Mouse (Mus musculus) erythroblast, embryonic 14.5 days (primary cell): ENCODE results near the gene Tnr. TPM values are rescaled to one million over a fixed set of nuclear protein-coding genes. Genes with fewer than 3 reads are reported as not detected.

ENCODE experiments used
- H3K27me3 ChIP-seq: 2 replicates; pipeline ENCODE4 v1.6.1; 2012; ENCODE audit warnings: inconsistent platforms; ENCODE audit not compliant: control insufficient read depth
- H3K36me3 ChIP-seq: 2 replicates; pipeline ENCODE4 v1.6.1; 2012; ENCODE audit warnings: mild to moderate bottlenecking, inconsistent platforms; ENCODE audit not compliant: control insufficient read depth
- H3K4me1 ChIP-seq: 2 replicates; pipeline ENCODE4 v1.6.1; 2012; ENCODE audit warnings: inconsistent platforms; ENCODE audit not compliant: control insufficient read depth
- H3K4me3 ChIP-seq: replicated peaks from 2 replicates; pipeline ENCODE3; 2012; ENCODE audit warnings: moderate library complexity, mild to moderate bottlenecking, inconsistent platforms
- H3K9me3 ChIP-seq: 2 replicates; pipeline ENCODE4 v1.6.1; 2012; ENCODE audit warnings: low read length, inconsistent platforms, mixed read lengths; ENCODE audit not compliant: control insufficient read depth
- GATA1 ChIP-seq: IDR thresholded peaks from 2 replicates; pipeline ENCODE4 v1.6.1; 2012; ENCODE audit warnings: low read length, inconsistent platforms, mixed read lengths
- TAL1 ChIP-seq: IDR thresholded peaks from 3 replicates; pipeline ENCODE4 v1.6.1; 2012; ENCODE audit warnings: low read length, inconsistent platforms, mixed read lengths
- polyA plus RNA-seq: library from polyadenylated mRNA; stranded (reverse); fragments of >175 nt; gene quantifications from 2 replicates; pipeline ENCODE4 v1.2.3, GENCODE M21; 2012

Gene Tnr
- polyA plus RNA-seq, 1 experiment, result not detected

DNA sequence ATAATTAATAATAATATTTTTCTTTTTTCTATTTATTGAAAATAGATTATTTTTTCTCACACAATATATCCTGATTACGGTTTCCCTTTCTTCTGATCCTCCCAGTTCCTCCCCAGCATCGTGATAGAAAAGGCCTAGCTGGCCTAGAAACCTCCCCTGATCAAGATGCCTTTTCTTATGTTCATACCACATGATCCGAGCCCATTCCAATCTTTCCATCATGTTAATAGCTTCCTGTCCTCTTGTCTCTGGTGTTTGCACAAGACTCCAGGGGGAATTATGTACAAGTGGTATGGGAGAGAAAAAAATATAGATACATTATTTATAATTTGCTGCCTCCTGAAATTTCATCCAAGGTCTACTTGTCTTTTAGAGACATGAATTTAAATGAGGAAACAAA, 377.1 kb downstream of the Tnr start:
- Histone ChIP-seq H3K4me3 (no peak overlapping the region), H3K9me3 (no peaks in the 10 kb centered on the region), H3K4me1 (peaks cover 6% of the 10 kb centered on the region; the same call in 1 of the 2 replicates), H3K27me3 (no peaks in the 10 kb centered on the region), H3K36me3 (no peaks in the 10 kb centered on the region)
- TF ChIP-seq TAL1 (no peak), GATA1 (no peak)

DNA sequence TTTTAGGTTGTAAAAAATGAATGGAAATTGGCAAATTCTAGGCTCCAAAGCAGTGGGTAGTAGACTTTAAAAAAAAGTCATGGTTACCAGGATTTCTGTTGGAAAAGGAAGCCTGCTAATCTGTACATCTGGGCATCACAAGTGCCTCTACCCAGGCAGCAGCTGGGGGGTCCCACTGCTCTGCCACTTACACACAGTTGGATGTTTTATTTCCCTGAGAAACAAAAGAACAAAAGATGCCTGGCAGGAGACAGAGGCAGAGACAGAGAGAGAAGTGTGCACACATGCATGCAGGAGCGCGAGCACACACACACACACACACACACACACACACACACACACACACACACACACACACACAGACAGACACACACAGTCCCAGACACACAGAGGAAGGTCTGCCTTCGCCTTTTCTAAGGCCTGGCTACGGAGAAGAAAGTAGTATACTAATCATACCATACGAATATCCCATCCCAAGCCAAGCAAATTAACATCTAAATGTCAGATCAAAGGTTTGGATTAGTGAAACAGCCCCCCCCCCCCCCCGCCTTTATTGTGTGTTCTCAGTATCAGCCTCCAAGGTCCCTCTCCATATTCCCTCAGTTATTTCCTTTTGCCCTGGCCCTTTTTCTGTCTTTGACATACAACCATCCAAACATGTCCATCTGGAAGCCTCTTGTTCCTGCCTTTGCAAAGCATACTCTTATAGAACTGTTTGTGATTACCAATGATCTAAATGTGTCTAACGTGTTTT, 378.0 kb downstream of the Tnr start:
- peaks cover 2% of the 10 kb centered on the region; the same call in 1 of the 2 replicates for H3K4me1 ChIP-seq
- no peaks in the 10 kb centered on the region for H3K9me3 ChIP-seq
- H3K36me3 ChIP-seq, result no peaks in the 10 kb centered on the region
- no peak for TF ChIP-seq TAL1
- TF ChIP-seq GATA1, result no peak
- no peak overlapping the region for H3K4me3 ChIP-seq
- H3K27me3 ChIP-seq, result no peaks in the 10 kb centered on the region

- no peak for TF ChIP-seq TAL1
- TF ChIP-seq GATA1, result no peak
- H3K4me1 ChIP-seq, result no peaks in the 10 kb centered on the region
- no peaks in the 10 kb centered on the region for H3K9me3 ChIP-seq
- no peaks in the 10 kb centered on the region for H3K36me3 ChIP-seq
- no peaks in the 10 kb centered on the region for H3K27me3 ChIP-seq
- H3K4me3 ChIP-seq, result no peak overlapping the region
Observed at GRCm38 (mm10) chr1:159902120-159902497, 378.5 kb downstream of the Tnr start.

- Histone ChIP-seq H3K4me3 (no peak overlapping the region), H3K4me1 (peaks cover 5% of the 10 kb centered on the region), H3K9me3 (no peaks in the 10 kb centered on the region), H3K27me3 (no peaks in the 10 kb centered on the region), H3K36me3 (no peaks in the 10 kb centered on the region)
- no peak for TF ChIP-seq GATA1
- TF ChIP-seq TAL1, result no peak
Observed at GRCm38 (mm10) chr1:159911006-159911405, 387.4 kb downstream of the Tnr start.

DNA sequence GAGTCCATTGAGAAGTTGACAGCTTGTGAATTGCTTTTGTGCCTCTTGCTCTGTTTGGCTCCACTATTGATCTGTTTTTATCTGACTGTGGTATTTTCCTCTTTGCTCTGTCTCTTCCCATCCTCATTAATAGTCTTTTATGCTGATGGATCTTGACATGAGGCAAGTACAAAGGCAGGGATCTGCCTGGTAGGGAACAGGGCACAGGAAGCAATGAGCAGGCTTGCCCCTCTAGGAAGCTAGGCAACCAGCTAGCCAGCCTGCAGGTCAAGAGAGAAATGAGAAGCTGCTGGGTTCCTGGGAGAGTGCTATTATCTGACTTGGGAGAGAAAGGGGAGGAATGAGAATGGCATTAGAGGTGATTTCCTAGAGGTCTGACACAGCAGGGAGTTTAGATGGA, 391.2 kb downstream of the Tnr start:
- TF ChIP-seq TAL1 (no peak), GATA1 (no peak)
- Histone ChIP-seq H3K27me3 (no peaks in the 10 kb centered on the region), H3K4me1 (peaks cover 5% of the 10 kb centered on the region), H3K36me3 (no peaks in the 10 kb centered on the region), H3K4me3 (no peak overlapping the region), H3K9me3 (no peaks in the 10 kb centered on the region)

GRCm38 (mm10) chr1:159920571-159920970, 397.0 kb downstream of the Tnr start:
- no peaks in the 10 kb centered on the region for H3K36me3 ChIP-seq
- no peaks in the 10 kb centered on the region for H3K9me3 ChIP-seq
- H3K4me1 ChIP-seq, result no peaks in the 10 kb centered on the region
- no peak for TF ChIP-seq GATA1
- TF ChIP-seq TAL1, result no peak
- no peak overlapping the region for H3K4me3 ChIP-seq
- no peaks in the 10 kb centered on the region for H3K27me3 ChIP-seq

DNA sequence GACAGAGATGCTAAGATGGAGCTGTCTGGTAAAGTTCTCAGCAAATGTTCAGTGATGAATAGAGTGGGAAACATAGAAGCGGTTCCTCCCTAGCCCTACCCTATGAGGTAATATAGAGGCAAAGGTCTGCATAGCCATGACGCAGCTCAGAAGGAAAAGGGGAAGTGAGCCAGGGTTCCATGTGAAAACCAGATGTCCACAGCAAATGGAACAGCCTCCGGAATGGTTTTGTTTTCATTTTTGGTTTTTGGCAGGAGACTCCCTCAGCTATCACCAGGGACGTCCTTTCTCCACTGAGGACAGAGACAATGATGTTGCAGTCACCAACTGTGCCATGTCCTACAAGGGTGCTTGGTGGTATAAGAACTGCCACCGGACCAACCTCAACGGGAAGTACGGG, 399.4 kb downstream of the Tnr start:
- H3K4me3 ChIP-seq, result no peak overlapping the region
- TF ChIP-seq GATA1 (no peak), TAL1 (no peak)
- no peaks in the 10 kb centered on the region for H3K4me1 ChIP-seq

DNA sequence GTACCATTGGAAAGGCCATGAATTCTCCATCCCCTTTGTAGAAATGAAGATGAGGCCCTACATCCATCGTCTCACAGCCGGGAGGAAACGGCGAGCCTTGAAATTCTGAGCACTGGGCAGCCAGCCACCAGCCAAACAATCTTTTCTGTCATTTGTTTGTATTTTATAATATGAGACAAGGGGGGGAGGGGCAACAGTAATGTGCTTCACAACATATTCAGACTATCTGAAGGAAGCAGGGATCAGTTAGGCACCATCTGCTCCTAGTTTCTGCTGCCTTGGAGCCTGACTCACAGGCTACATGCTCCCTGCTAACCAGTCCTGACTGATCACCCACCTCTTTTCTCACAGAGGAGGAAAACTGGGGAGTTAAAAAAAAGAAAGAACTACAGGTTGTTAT, 400.5 kb downstream of the Tnr start:
- no peaks in the 10 kb centered on the region for H3K36me3 ChIP-seq
- TF ChIP-seq GATA1, result no peak
- TF ChIP-seq TAL1, result no peak
- H3K4me1 ChIP-seq, result no peaks in the 10 kb centered on the region
- no peaks in the 10 kb centered on the region for H3K27me3 ChIP-seq
- H3K4me3 ChIP-seq, result no peak overlapping the region
- no peaks in the 10 kb centered on the region for H3K9me3 ChIP-seq

More for the DNA sequence above, 399.4 kb downstream of the Tnr start:
- Histone ChIP-seq H3K9me3 (no peaks in the 10 kb centered on the region), H3K27me3 (no peaks in the 10 kb centered on the region), H3K36me3 (no peaks in the 10 kb centered on the region)

DNA sequence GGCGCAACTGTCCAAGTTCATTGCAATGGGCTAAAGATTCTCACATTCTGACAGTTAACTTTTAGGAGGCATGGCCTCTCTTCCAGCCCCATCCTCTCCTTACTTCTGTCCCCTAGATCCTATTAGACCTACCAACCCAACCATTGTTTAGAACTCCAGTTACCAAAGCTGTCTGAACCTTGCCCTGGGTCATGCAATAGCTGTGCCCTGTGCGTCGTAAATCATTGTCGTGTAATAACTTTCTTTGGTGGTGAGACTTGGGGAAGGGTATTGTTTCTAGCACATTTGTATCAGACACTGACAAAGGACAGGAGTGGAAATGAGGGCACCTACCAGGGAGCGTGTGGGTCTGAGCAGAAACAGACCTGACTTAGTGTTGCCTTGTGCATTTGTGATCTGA, 401.1 kb downstream of the Tnr start:
- Histone ChIP-seq H3K36me3 (no peaks in the 10 kb centered on the region), H3K9me3 (no peaks in the 10 kb centered on the region), H3K27me3 (no peaks in the 10 kb centered on the region), H3K4me1 (no peaks in the 10 kb centered on the region), H3K4me3 (no peak overlapping the region)
- no peak for TF ChIP-seq TAL1

DNA sequence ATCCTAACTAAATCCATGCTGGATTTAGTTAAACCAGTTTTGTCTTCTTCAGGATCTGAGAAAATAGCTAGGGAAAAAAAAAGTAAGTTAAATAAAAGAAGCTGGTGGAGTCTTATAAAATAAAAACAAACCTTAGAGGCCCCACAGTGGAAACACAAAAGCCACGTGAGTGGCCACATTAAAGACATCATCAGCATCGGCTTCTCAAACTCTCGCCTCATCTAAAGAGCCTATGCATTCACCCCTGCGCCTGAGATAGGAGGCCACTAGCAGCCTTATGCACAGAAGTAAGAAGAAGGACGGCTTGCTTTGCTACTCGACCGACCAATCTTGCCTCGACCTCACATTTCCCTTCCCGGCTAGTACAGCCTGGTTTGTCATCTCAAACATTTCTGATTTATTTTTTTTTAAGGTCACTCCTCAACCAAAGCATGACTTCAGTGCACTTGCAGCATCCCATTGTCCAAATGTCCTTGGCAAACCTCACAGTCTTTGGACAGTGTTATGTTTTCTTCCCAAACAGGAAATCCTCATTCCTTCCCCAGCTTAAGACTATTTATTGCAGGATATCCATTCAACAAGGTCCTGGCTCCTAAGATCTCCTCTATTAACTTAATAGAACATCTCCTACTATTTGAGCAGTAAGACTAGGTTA, 405.2 kb downstream of the Tnr start:
- Histone ChIP-seq H3K4me3 (no peak overlapping the region), H3K9me3 (no peaks in the 10 kb centered on the region), H3K27me3 (no peaks in the 10 kb centered on the region), H3K36me3 (no peaks in the 10 kb centered on the region), H3K4me1 (no peaks in the 10 kb centered on the region)
- no peak for TF ChIP-seq GATA1
- TF ChIP-seq TAL1, result no peak
